Mouse (Mus musculus) bone marrow, adult 2 months (tissue): Measurements from ENCODE around the gene Cdr2l.

Source experiments
- CTCF ChIP-seq: fragments of 200-500 bp; IDR thresholded peaks from 2 replicates; pipeline ENCODE4 v1.5.1; 2011; ENCODE audit warnings: low read length, control low read depth; ENCODE audit not compliant: control insufficient read depth, insufficient read depth
- POLR2A ChIP-seq: fragments of 200-500 bp; IDR thresholded peaks from 2 replicates; pipeline ENCODE4 v1.6.1; 2011; ENCODE audit warnings: low read depth, mild to moderate bottlenecking, control low read depth, low read length, borderline replicate concordance; ENCODE audit not compliant: control insufficient read depth

GRCm38 (mm10) chr11:115348681-115349248, 33.0 kb upstream of the Cdr2l start:
- no peak for TF ChIP-seq CTCF
- TF ChIP-seq POLR2A: no peak
